Mouse (Mus musculus): ENCODE results near the gene Hist4h4. TPM values are rescaled to one million over a fixed set of nuclear protein-coding genes. Genes with fewer than 3 reads are reported as not detected.
"Not testable (repeated sequence)": the region's sequence is repeated elsewhere in the genome, so short reads cannot be mapped to it uniquely, and the experiment has no call there.

The Hist4h4 gene
- polyA plus RNA-seq, 1 experiment from 2014 or later: 0.90 TPM

GRCm38 (mm10) chr6:136797874-136798693 lies 6.1 kb downstream of the Hist4h4 start:
- not testable (repeated sequence) for H3K27me3 ChIP-seq; H3K36me3 ChIP-seq; H3K9me3 ChIP-seq; ATAC-seq (ENCODE audit: low FRiP score); H3K4me1 ChIP-seq (replicated peaks); H3K27ac ChIP-seq; H3K9ac ChIP-seq; H3K4me3 ChIP-seq; H3K4me2 ChIP-seq
- WGBS: 93% methylated on average over 3 of the region's 3 CpGs

GRCm38 (mm10) chr6:136795850-136796249 lies 8.4 kb downstream of the Hist4h4 start:
- Histone ChIP-seq H3K36me3 (no peaks in the 10 kb centered on the region), H3K27me3 (peaks cover 7% of the 10 kb centered on the region; the same call in 1 of the 2 replicates), H3K9ac (no peak overlapping the region), H3K4me2 (no peak overlapping the region), H3K4me3 (no peak overlapping the region), H3K9me3 (no peaks in the 10 kb centered on the region), H3K4me1 (replicated peaks) (peaks cover 5% of the 10 kb centered on the region), H3K27ac (no peak overlapping the region)
- WGBS: 50% methylated on average over 6 of the region's 6 CpGs
- ATAC-seq (ENCODE audit: low FRiP score): no peak

- WGBS: 62% methylated on average over 1 of the region's 1 CpGs
- Histone ChIP-seq H3K9ac (no peak overlapping the region), H3K27me3 (peaks cover 7% of the 10 kb centered on the region; the same call in 1 of the 2 replicates), H3K9me3 (no peaks in the 10 kb centered on the region), H3K4me3 (no peak overlapping the region), H3K4me2 (no peak overlapping the region), H3K27ac (no peak overlapping the region), H3K4me1 (replicated peaks) (peaks cover 5% of the 10 kb centered on the region), H3K36me3 (no peaks in the 10 kb centered on the region)
- ATAC-seq (ENCODE audit: low FRiP score): no peak
Observed at GRCm38 (mm10) chr6:136795110-136795509, 9.1 kb downstream of the Hist4h4 start.

- H3K4me1 ChIP-seq (replicated peaks): peaks cover 5% of the 10 kb centered on the region
- peak; percentile 24; the same call in 1 of the 2 replicates for ATAC-seq (ENCODE audit: low FRiP score)
- H3K4me2 ChIP-seq: peak overlapping the region; percentile 62
- H3K36me3 ChIP-seq: no peaks in the 10 kb centered on the region
- H3K27ac ChIP-seq: no peak overlapping the region
- WGBS: 2% methylated on average over 24 of the region's 24 CpGs
- H3K9ac ChIP-seq: peak overlapping the region; percentile 21
- H3K27me3 ChIP-seq: peaks cover 7% of the 10 kb centered on the region; the same call in 1 of the 2 replicates
- H3K9me3 ChIP-seq: no peaks in the 10 kb centered on the region
- peak overlapping the region; percentile 30 for H3K4me3 ChIP-seq
Observed at GRCm38 (mm10) chr6:136793831-136794525, 10.2 kb downstream of the Hist4h4 start.

GRCm38 (mm10) chr6:136792884-136793758 lies 11.1 kb downstream of the Hist4h4 start:
- Histone ChIP-seq H3K4me3 (peak overlapping the region; percentile 30), H3K36me3 (no peaks in the 10 kb centered on the region), H3K27me3 (peaks cover 7% of the 10 kb centered on the region; the same call in 1 of the 2 replicates), H3K9me3 (no peaks in the 10 kb centered on the region), H3K9ac (peak overlapping the region; percentile 21; the same call in 1 of the 2 replicates), H3K4me2 (peak overlapping the region; percentile 62), H3K27ac (no peak overlapping the region), H3K4me1 (replicated peaks) (peaks cover 5% of the 10 kb centered on the region)
- ATAC-seq (ENCODE audit: low FRiP score): no peak
- WGBS: 37% methylated on average over 16 of the region's 16 CpGs

GRCm38 (mm10) chr6:136789391-136789971 lies 14.7 kb downstream of the Hist4h4 start:
- Histone ChIP-seq H3K4me3 (no peak overlapping the region), H3K27ac (no peak overlapping the region), H3K9ac (no peak overlapping the region), H3K36me3 (no peaks in the 10 kb centered on the region), H3K27me3 (peaks cover 7% of the 10 kb centered on the region; the same call in 1 of the 2 replicates), H3K4me2 (no peak overlapping the region), H3K9me3 (no peaks in the 10 kb centered on the region), H3K4me1 (replicated peaks) (peaks cover 5% of the 10 kb centered on the region)
- ATAC-seq (ENCODE audit: low FRiP score): no peak
- WGBS: 82% methylated on average over 5 of the region's 5 CpGs

GRCm38 (mm10) chr6:136782761-136783160 lies 21.5 kb downstream of the Hist4h4 start:
- Histone ChIP-seq H3K27me3 (no peaks in the 10 kb centered on the region), H3K9me3 (no peaks in the 10 kb centered on the region), H3K27ac (no peak overlapping the region), H3K4me1 (replicated peaks) (no peaks in the 10 kb centered on the region), H3K36me3 (no peaks in the 10 kb centered on the region), H3K9ac (no peak overlapping the region), H3K4me2 (no peak overlapping the region), H3K4me3 (no peak overlapping the region)
- no peak for ATAC-seq (ENCODE audit: low FRiP score)
- 82% methylated on average over 9 of the region's 9 CpGs for WGBS

GRCm38 (mm10) chr6:136782146-136782545 lies 22.1 kb downstream of the Hist4h4 start:
- no peak for ATAC-seq (ENCODE audit: low FRiP score)
- WGBS: 82% methylated on average over 12 of the region's 12 CpGs
- H3K4me2 ChIP-seq: no peak overlapping the region
- H3K9ac ChIP-seq: no peak overlapping the region
- no peaks in the 10 kb centered on the region for H3K36me3 ChIP-seq
- no peaks in the 10 kb centered on the region for H3K27me3 ChIP-seq
- H3K4me1 ChIP-seq (replicated peaks): no peaks in the 10 kb centered on the region
- H3K4me3 ChIP-seq: no peak overlapping the region
- H3K9me3 ChIP-seq: no peaks in the 10 kb centered on the region
- H3K27ac ChIP-seq: no peak overlapping the region

GRCm38 (mm10) chr6:136781377-136781986 lies 22.7 kb downstream of the Hist4h4 start, which contains the start of gene Gucy2c:
Gene Gucy2c, minus strand, starts transcription at chr6:136781765.
- Histone ChIP-seq H3K9ac (no peak within 1 kb of the TSS), H3K27ac (no peak within 1 kb of the TSS), H3K4me2 (no peak within 1 kb of the TSS), H3K27me3 (no peaks in the 10 kb centered on the region), H3K9me3 (no peaks in the 10 kb centered on the region), H3K4me1 (replicated peaks) (no peaks in the 10 kb centered on the region), H3K4me3 (no peak within 1 kb of the TSS), H3K36me3 (no peaks in the 10 kb centered on the region)
- no peak for ATAC-seq (ENCODE audit: low FRiP score)
- WGBS: 87% methylated on average over 20 of the region's 20 CpGs

- Histone ChIP-seq H3K9ac (no peak overlapping the region), H3K36me3 (no peaks in the 10 kb centered on the region), H3K4me3 (no peak overlapping the region), H3K9me3 (no peaks in the 10 kb centered on the region), H3K27ac (no peak overlapping the region), H3K4me2 (no peak overlapping the region), H3K27me3 (no peaks in the 10 kb centered on the region), H3K4me1 (replicated peaks) (no peaks in the 10 kb centered on the region)
- 78% methylated on average over 1 of the region's 1 CpGs for WGBS
- no peak for ATAC-seq (ENCODE audit: low FRiP score)
Observed at GRCm38 (mm10) chr6:136776392-136776791, 27.8 kb downstream of the Hist4h4 start.

GRCm38 (mm10) chr6:136769859-136770258 lies 34.4 kb downstream of the Hist4h4 start:
- WGBS: 86% methylated on average over 7 of the region's 7 CpGs
- Histone ChIP-seq H3K4me1 (replicated peaks) (no peaks in the 10 kb centered on the region), H3K9ac (no peak overlapping the region), H3K4me2 (no peak overlapping the region), H3K27me3 (no peaks in the 10 kb centered on the region), H3K36me3 (no peaks in the 10 kb centered on the region), H3K4me3 (no peak overlapping the region), H3K9me3 (0 out of 2 replicates have a peak, but pooled peaks cover 4% of the 10 kb centered on the region), H3K27ac (no peak overlapping the region)
- ATAC-seq (ENCODE audit: low FRiP score): no peak

Data from hindbrain, embryonic 13.5 days (tissue).